Mouse (Mus musculus) neural tube, embryonic 12.5 days (tissue): Measurements from ENCODE around the gene Fcrlb. TPM values are rescaled to one million over a fixed set of nuclear protein-coding genes. Genes with fewer than 3 reads are reported as not detected.

Experiments
- ATAC-seq: fragments of 200-750 bp; cut with Nextera tagmentation; 2 replicates; pipeline ENCODE4 v1.8.0; 2017; ENCODE audit warnings: low read depth, mild to moderate bottlenecking, moderate TSS enrichment, moderate library complexity; ENCODE audit not compliant: low FRiP score
- H3K27ac ChIP-seq: fragments of 300-500 bp; sonication (generic); 2 replicates; pipeline ENCODE4 v1.5.1; 2016
- H3K27me3 ChIP-seq: fragments of 300-500 bp; sonication (generic); replicated peaks from 2 replicates; pipeline ENCODE4 v1.6.1; 2016; ENCODE audit warnings: mild to moderate bottlenecking
- H3K36me3 ChIP-seq: fragments of 300-500 bp; sonication (generic); 2 replicates; pipeline ENCODE4 v1.6.1; 2016; ENCODE audit warnings: mild to moderate bottlenecking
- H3K4me1 ChIP-seq: fragments of 300-500 bp; sonication (generic); 2 replicates; pipeline ENCODE4 v1.6.1; 2016
- H3K4me2 ChIP-seq: fragments of 300-500 bp; sonication (generic); replicated peaks from 2 replicates; pipeline ENCODE4 v1.6.1; 2016; ENCODE audit warnings: mild to moderate bottlenecking
- H3K4me3 ChIP-seq: fragments of 300-500 bp; sonication (generic); 2 replicates; pipeline ENCODE4 v1.5.1; 2016
- H3K9ac ChIP-seq: fragments of 300-500 bp; sonication (generic); 2 replicates; pipeline ENCODE4 v1.6.1; 2016; ENCODE audit warnings: mild to moderate bottlenecking
- H3K9me3 ChIP-seq: fragments of 300-500 bp; sonication (generic); 2 replicates; pipeline ENCODE4 v1.6.1; 2016; ENCODE audit warnings: mild to moderate bottlenecking
- WGBS: fragments of 180-500 bp; shearing (Covaris S2); methylation state at CpG from one replicate; pipeline ENCODE4 v1.1.7; 2016; 5-methylcytosine and 5-hydroxymethylcytosine counted together
- polyA plus RNA-seq: library from polyadenylated mRNA; unstranded; fragments of >200 nt; fragmentation: Nextera tagmentation; extraction: Ambion mirVana; gene quantifications from 2 replicates; pipeline ENCODE4 v1.2.1, GENCODE M21; 2016

The Fcrlb gene
- polyA plus RNA-seq, 1 experiment from 2014 or later, result 0.20 TPM

GRCm38 (mm10) chr1:170932043-170932442, 19.3 kb upstream of the Fcrlb start:
- H3K4me2 ChIP-seq, result no peak overlapping the region
- no peak overlapping the region for H3K4me3 ChIP-seq
- no peaks in the 10 kb centered on the region for H3K9me3 ChIP-seq
- WGBS, result 86% methylated on average over 3 of the region's 3 CpGs
- no peak for ATAC-seq
- H3K4me1 ChIP-seq, result no peaks in the 10 kb centered on the region
- H3K36me3 ChIP-seq, result no peaks in the 10 kb centered on the region
- no peaks in the 10 kb centered on the region for H3K27me3 ChIP-seq
- no peak overlapping the region for H3K9ac ChIP-seq
- H3K27ac ChIP-seq, result no peak overlapping the region

- H3K27ac ChIP-seq, result no peak overlapping the region
- no peaks in the 10 kb centered on the region for H3K36me3 ChIP-seq
- H3K4me2 ChIP-seq, result no peak overlapping the region
- no peak overlapping the region for H3K9ac ChIP-seq
- no peak for ATAC-seq
- WGBS, result 87% methylated on average over 4 of the region's 4 CpGs
- H3K9me3 ChIP-seq, result no peaks in the 10 kb centered on the region
- no peaks in the 10 kb centered on the region for H3K4me1 ChIP-seq
- H3K4me3 ChIP-seq, result no peak overlapping the region
- H3K27me3 ChIP-seq, result no peaks in the 10 kb centered on the region
Measured at GRCm38 (mm10) chr1:170929245-170929644, 16.5 kb upstream of the Fcrlb start.

- WGBS, result 75% methylated on average over 2 of the region's 2 CpGs
- H3K4me2 ChIP-seq, result no peak overlapping the region
- no peak overlapping the region for H3K4me3 ChIP-seq
- no peaks in the 10 kb centered on the region for H3K9me3 ChIP-seq
- no peak for ATAC-seq
- H3K36me3 ChIP-seq, result no peaks in the 10 kb centered on the region
- H3K9ac ChIP-seq, result no peak overlapping the region
- H3K27me3 ChIP-seq, result no peaks in the 10 kb centered on the region
- no peaks in the 10 kb centered on the region for H3K4me1 ChIP-seq
- no peak overlapping the region for H3K27ac ChIP-seq
Measured at GRCm38 (mm10) chr1:170928467-170928866, 15.7 kb upstream of the Fcrlb start.

- no peak within 1 kb of the TSS for H3K4me2 ChIP-seq
- H3K36me3 ChIP-seq, result no peaks in the 10 kb centered on the region
- H3K9me3 ChIP-seq, result no peaks in the 10 kb centered on the region
- WGBS, result 76% methylated on average over 3 of the region's 3 CpGs
- H3K9ac ChIP-seq, result no peak within 1 kb of the TSS
- no peak for ATAC-seq
- H3K27me3 ChIP-seq, result no peaks in the 10 kb centered on the region
- H3K4me1 ChIP-seq, result no peaks in the 10 kb centered on the region
- no peak within 1 kb of the TSS for H3K4me3 ChIP-seq
- H3K27ac ChIP-seq, result no peak within 1 kb of the TSS
Measured at GRCm38 (mm10) chr1:170927378-170927777, 14.6 kb upstream of the Fcrlb start, which contains the start of gene Fcrla. Gene Fcrla (minus strand): TSS chr1:170927583.

- no peaks in the 10 kb centered on the region for H3K4me1 ChIP-seq
- H3K9me3 ChIP-seq, result no peaks in the 10 kb centered on the region
- ATAC-seq, result no peak
- WGBS, result 75% methylated on average over 6 of the region's 6 CpGs
- no peaks in the 10 kb centered on the region for H3K27me3 ChIP-seq
- H3K4me2 ChIP-seq, result no peak overlapping the region
- no peak overlapping the region for H3K9ac ChIP-seq
- H3K27ac ChIP-seq, result no peak overlapping the region
- H3K36me3 ChIP-seq, result no peaks in the 10 kb centered on the region
- no peak overlapping the region for H3K4me3 ChIP-seq
Measured at GRCm38 (mm10) chr1:170926941-170927340, 14.2 kb upstream of the Fcrlb start.

GRCm38 (mm10) chr1:170924485-170924884, 11.7 kb upstream of the Fcrlb start:
- Histone ChIP-seq H3K4me3 (no peak overlapping the region), H3K9me3 (no peaks in the 10 kb centered on the region), H3K4me2 (no peak overlapping the region), H3K4me1 (no peaks in the 10 kb centered on the region), H3K27me3 (no peaks in the 10 kb centered on the region), H3K27ac (no peak overlapping the region), H3K9ac (no peak overlapping the region), H3K36me3 (no peaks in the 10 kb centered on the region)
- ATAC-seq, result no peak
- WGBS, result 90% methylated on average over 6 of the region's 6 CpGs

- WGBS, result 94% methylated on average over 8 of the region's 8 CpGs
- Histone ChIP-seq H3K9me3 (no peaks in the 10 kb centered on the region), H3K4me1 (no peaks in the 10 kb centered on the region), H3K27me3 (no peaks in the 10 kb centered on the region), H3K27ac (no peak overlapping the region), H3K4me3 (no peak overlapping the region), H3K4me2 (no peak overlapping the region), H3K9ac (no peak overlapping the region), H3K36me3 (no peaks in the 10 kb centered on the region)
- ATAC-seq, result no peak
Measured at GRCm38 (mm10) chr1:170919308-170919707, 6.6 kb upstream of the Fcrlb start.

- Histone ChIP-seq H3K9me3 (no peaks in the 10 kb centered on the region), H3K4me1 (no peaks in the 10 kb centered on the region), H3K27me3 (0 out of 2 replicates have a peak, but pooled peaks cover under 1% of the 10 kb centered on the region), H3K9ac (no peak overlapping the region), H3K4me3 (no peak overlapping the region), H3K36me3 (no peaks in the 10 kb centered on the region), H3K4me2 (no peak overlapping the region), H3K27ac (no peak overlapping the region)
- 86% methylated on average over 5 of the region's 5 CpGs for WGBS
- ATAC-seq, result no peak
Measured at GRCm38 (mm10) chr1:170915657-170916056, 2.9 kb upstream of the Fcrlb start.

GRCm38 (mm10) chr1:170911907-170912660, 657 bp downstream of the Fcrlb start:
- H3K9ac ChIP-seq, result no peak overlapping the region
- no peak overlapping the region for H3K4me2 ChIP-seq
- no peak for ATAC-seq
- peaks cover 34% of the 10 kb centered on the region for H3K27me3 ChIP-seq
- peaks cover 9% of the 10 kb centered on the region for H3K4me1 ChIP-seq
- H3K36me3 ChIP-seq, result no peaks in the 10 kb centered on the region
- H3K4me3 ChIP-seq, result no peak overlapping the region
- no peak overlapping the region for H3K27ac ChIP-seq
- H3K9me3 ChIP-seq, result no peaks in the 10 kb centered on the region
- WGBS, result 87% methylated on average over 11 of the region's 11 CpGs

- Histone ChIP-seq H3K9ac (0 out of 2 replicates have a peak overlapping the region, but pooled peaks have one; percentile 62), H3K27me3 (peaks cover 51% of the 10 kb centered on the region), H3K27ac (no peak overlapping the region), H3K4me1 (peaks cover 9% of the 10 kb centered on the region), H3K36me3 (no peaks in the 10 kb centered on the region), H3K4me3 (peak overlapping the region; percentile 49), H3K9me3 (no peaks in the 10 kb centered on the region), H3K4me2 (peak overlapping the region; percentile 91)
- WGBS, result 3% methylated on average over 21 of the region's 21 CpGs
- ATAC-seq, result peak; percentile 55
Measured at GRCm38 (mm10) chr1:170908341-170908740, 4.4 kb downstream of the Fcrlb start.

GRCm38 (mm10) chr1:170907456-170908191, 5.1 kb downstream of the Fcrlb start:
- WGBS, result under 1% methylated on average over 71 of the region's 71 CpGs
- ATAC-seq, result peak; percentile 83
- peaks cover 9% of the 10 kb centered on the region for H3K4me1 ChIP-seq
- no peaks in the 10 kb centered on the region for H3K9me3 ChIP-seq
- peaks cover 51% of the 10 kb centered on the region for H3K27me3 ChIP-seq
- H3K27ac ChIP-seq, result no peak overlapping the region
- no peaks in the 10 kb centered on the region for H3K36me3 ChIP-seq
- H3K4me2 ChIP-seq, result peak overlapping the region; percentile 91
- peak overlapping the region; percentile 62 for H3K9ac ChIP-seq
- H3K4me3 ChIP-seq, result peak overlapping the region; percentile 49

- Histone ChIP-seq H3K4me2 (peak overlapping the region; percentile 91), H3K4me1 (peaks cover 9% of the 10 kb centered on the region), H3K4me3 (peak overlapping the region; percentile 49), H3K36me3 (no peaks in the 10 kb centered on the region), H3K27ac (no peak overlapping the region), H3K9ac (peak overlapping the region; percentile 62), H3K9me3 (no peaks in the 10 kb centered on the region), H3K27me3 (peaks cover 51% of the 10 kb centered on the region)
- ATAC-seq, result no peak
- 20% methylated on average over 11 of the region's 11 CpGs for WGBS
Measured at GRCm38 (mm10) chr1:170907111-170907455, 5.7 kb downstream of the Fcrlb start.
